Mouse (Mus musculus) C2C12 (cell line): ENCODE measurements around the gene Adcyap1r1.

Experiments
- CTCF ChIP-seq: IDR thresholded peaks from one replicate; pipeline ENCODE4 v1.5.1; 2011; ENCODE audit not compliant: control insufficient read depth, insufficient read depth, insufficient read length
- FOSL1 ChIP-seq: IDR thresholded peaks from one replicate; pipeline ENCODE4 v1.8.0; 2011; ENCODE audit warnings: mild to moderate bottlenecking, low read length; ENCODE audit not compliant: poor library complexity, insufficient read depth, severe bottlenecking
- MAX ChIP-seq: IDR thresholded peaks from one replicate; pipeline ENCODE4 v1.6.1; 2011; ENCODE audit warnings: mild to moderate bottlenecking, control low read depth
- MYOD1 ChIP-seq: IDR thresholded peaks from one replicate; pipeline ENCODE4 v1.6.1; 2011; ENCODE audit warnings: low read depth; ENCODE audit not compliant: control insufficient read depth, insufficient read length
- MYOG ChIP-seq: IDR thresholded peaks from one replicate; pipeline ENCODE4 v1.6.1; 2011; ENCODE audit not compliant: control insufficient read depth, insufficient read length; ENCODE audit errors: extremely low read depth
- USF1 ChIP-seq: IDR thresholded peaks from one replicate; pipeline ENCODE4 v1.6.1; 2011; ENCODE audit warnings: low read depth, mild to moderate bottlenecking, control low read depth, moderate library complexity

- no peak for TF ChIP-seq MYOD1
- TF ChIP-seq CTCF: no peak
- no peak for TF ChIP-seq MAX
- TF ChIP-seq FOSL1: no peak
- no peak for TF ChIP-seq MYOG
- TF ChIP-seq USF1: no peak
Measured at GRCm38 (mm10) chr6:55502309-55502708, 50.5 kb downstream of the Adcyap1r1 start.
